Mouse (Mus musculus) liver, embryonic 14.5 days (tissue): Measurements from ENCODE around the gene Foxj1.

Experiments used
- CTCF ChIP-seq: IDR thresholded peaks from 2 replicates; pipeline ENCODE4 v1.5.1; 2016; ENCODE audit warnings: antibody characterized with exemption, low read depth, control low read depth
- EP300 ChIP-seq: IDR thresholded peaks from 2 replicates; pipeline ENCODE4 v1.6.1; 2016; ENCODE audit warnings: antibody characterized with exemption, low read depth

GRCm38 (mm10) chr11:116368116-116368515 is 32.9 kb upstream of the Foxj1 start:
- TF ChIP-seq CTCF, result peak; percentile 94
- no peak for TF ChIP-seq EP300
